Mouse (Mus musculus) left cerebral cortex, postnatal 4 days (tissue): ENCODE measurements around the gene Cbx2. TPM values are rescaled to one million over a fixed set of nuclear protein-coding genes. Genes with fewer than 3 reads are reported as not detected.

Source experiments
- DNase-seq: peaks from one replicate; pipeline ENCODE4 v3.0.0-alpha.2; 2022
- intact Hi-C: fragments of 180-260 bp; cut with DNase I; formaldehyde crosslinking; loops from one replicate; pipeline ENCODE4 v1.15.1; 2025
- total RNA-seq, 2 experiments: library from RNA; stranded (reverse); gene quantifications; 2 replicates each; pipeline ENCODE4 v1.2.3; 2021

Cbx2 gene
- total RNA-seq, 2 experiments from 2014 or later: 6.8 to 7.4 TPM

GRCm38 (mm10) chr11:119040600-119041324 lies 18.0 kb downstream of the Cbx2 start, which contains the start of gene Cbx8:
TSS of gene Cbx8 (minus strand) at chr11:119040969.
- intact Hi-C loops: loop anchor here (5.0 kb wide), 1 partner anchor 52 kb away; no protein-coding TSS in a partner anchor
- DNase-seq: peak; percentile 100

- peak; percentile 82 for DNase-seq
- intact Hi-C loops: loop anchor here (5.0 kb wide), 1 partner anchor 51 kb away; no protein-coding TSS in a partner anchor
These were observed 18.6 kb downstream of the Cbx2 start for GRCm38 (mm10) chr11:119041325-119041716.

GRCm38 (mm10) chr11:119041750-119042465 lies 19.1 kb downstream of the Cbx2 start:
- DNase-seq: no peak
- intact Hi-C loops: loop anchor here (5.0 kb wide), 1 partner anchor 50 kb away; no protein-coding TSS in a partner anchor

- no peak for DNase-seq
- intact Hi-C loops: loop anchor here (5.0 kb wide), 1 partner anchor 50 kb away; no protein-coding TSS in a partner anchor
These were observed 19.9 kb downstream of the Cbx2 start for GRCm38 (mm10) chr11:119042466-119043272.

GRCm38 (mm10) chr11:119043273-119043540 lies 20.4 kb downstream of the Cbx2 start:
- no peak for DNase-seq
- intact Hi-C loops: loop anchor here (5.0 kb wide), 1 partner anchor 49 kb away; no protein-coding TSS in a partner anchor

- intact Hi-C loops: loop anchor here (5.0 kb wide), 1 partner anchor 48 kb away; no protein-coding TSS in a partner anchor
These were observed 21.2 kb downstream of the Cbx2 start for GRCm38 (mm10) chr11:119043761-119044550.

GRCm38 (mm10) chr11:119044551-119045337 lies 22.0 kb downstream of the Cbx2 start:
- intact Hi-C loops: loop anchor here (5.0 kb wide), 1 partner anchor 48 kb away; no protein-coding TSS in a partner anchor
- no peak for DNase-seq

More at GRCm38 (mm10) chr11:119043761-119044550, 21.2 kb downstream of the Cbx2 start:
- DNase-seq: no peak

GRCm38 (mm10) chr11:119046601-119047245 lies 24.0 kb downstream of the Cbx2 start:
- peak; percentile 61 for DNase-seq
- intact Hi-C loops: no loop called here

- DNase-seq: no peak
- intact Hi-C loops: no loop called here
These were observed 24.7 kb downstream of the Cbx2 start for GRCm38 (mm10) chr11:119047261-119048132.

- intact Hi-C loops: no loop called here
- DNase-seq: no peak
These were observed 25.4 kb downstream of the Cbx2 start for GRCm38 (mm10) chr11:119048133-119048510.

- intact Hi-C loops: loop anchor here (10.0 kb wide), 1 partner anchor 144 kb away; no protein-coding TSS in a partner anchor
- no peak for DNase-seq
These were observed 27.6 kb downstream of the Cbx2 start for GRCm38 (mm10) chr11:119050361-119050760.

- no peak for DNase-seq
- intact Hi-C loops: loop anchor here (10.0 kb wide), 1 partner anchor 143 kb away; no protein-coding TSS in a partner anchor
These were observed 28.7 kb downstream of the Cbx2 start for GRCm38 (mm10) chr11:119051426-119051825.

GRCm38 (mm10) chr11:119051927-119052660 lies 29.3 kb downstream of the Cbx2 start:
- intact Hi-C loops: loop anchor here (10.0 kb wide), 1 partner anchor 143 kb away; no protein-coding TSS in a partner anchor
- DNase-seq: no peak

- intact Hi-C loops: loop anchor here (10.0 kb wide), 1 partner anchor 142 kb away; no protein-coding TSS in a partner anchor
- DNase-seq: no peak
These were observed 30.0 kb downstream of the Cbx2 start for GRCm38 (mm10) chr11:119052661-119053256.

- intact Hi-C loops: loop anchor here (10.0 kb wide), 1 partner anchor 142 kb away; no protein-coding TSS in a partner anchor
These were observed 30.5 kb downstream of the Cbx2 start for GRCm38 (mm10) chr11:119053257-119053670.

GRCm38 (mm10) chr11:119053738-119054350 lies 31.1 kb downstream of the Cbx2 start:
- DNase-seq: peak; percentile 72
- intact Hi-C loops: loop anchor here (10.0 kb wide), 1 partner anchor 141 kb away; no protein-coding TSS in a partner anchor

More at GRCm38 (mm10) chr11:119053257-119053670, 30.5 kb downstream of the Cbx2 start:
- DNase-seq: peak; percentile 90
